Mouse (Mus musculus) heart, postnatal 0 days (tissue): ENCODE results near the gene Pde4d.

ENCODE experiments used
- CTCF ChIP-seq: IDR thresholded peaks from 2 replicates; pipeline ENCODE4 v1.5.1; 2016; ENCODE audit warnings: antibody characterized with exemption, control low read depth, low read depth
- EP300 ChIP-seq: IDR thresholded peaks from 2 replicates; pipeline ENCODE4 v1.6.1; 2016; ENCODE audit warnings: antibody characterized with exemption, low read depth

GRCm38 (mm10) chr13:109402936-109403335, 953.2 kb downstream of the Pde4d start:
- TF ChIP-seq EP300 (no peak), CTCF (no peak)
